Comparison of ENCODE assay signal across 10 mouse cellular contexts in the genomic region with DNA sequence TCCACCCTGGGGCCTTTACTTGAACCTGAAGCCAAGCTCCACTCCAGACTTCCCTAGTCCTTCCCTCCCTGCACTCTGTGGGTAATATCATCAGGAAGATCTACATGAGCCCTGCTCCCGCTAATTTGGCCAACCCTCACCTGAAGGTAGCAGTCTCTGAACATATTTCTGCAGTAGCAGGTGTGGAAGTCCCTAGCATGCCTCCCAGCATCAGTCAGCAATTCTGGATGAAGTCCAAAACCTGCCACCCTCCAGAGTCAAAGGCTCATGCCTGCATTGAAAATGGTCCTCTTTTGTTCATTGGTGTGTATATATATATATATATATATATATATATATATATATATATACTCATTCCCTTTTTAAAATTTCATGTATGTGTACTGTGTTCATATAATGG.
"Had no signal": no experiment of that assay in that cellular context is flagged by ENCODE, and none has a peak within 500 bp of the region (broad histone marks: within the 10 kb centered on the region; RNA-seq: fewer than 3 reads in every experiment).

No protein-coding gene starts in this region.

- DNase-seq: kidney, postnatal 4 days; left cerebral cortex, postnatal 4 days; lung, adult 18-20 months; lung, postnatal 10 days; lung, postnatal 36 days; retina, postnatal 1 day; right cerebral cortex, postnatal 25 days; spleen, adult 18-20 months; thymus, adult 18-20 months; thymus, postnatal 36 days had no signal
